Mouse (Mus musculus): ENCODE measurements at regions not wholly inside any gene's neighbourhood (a gene's known extent, or its start where the extent isn't known, plus 50 kb on each side); places are given as distances from the start of the nearest gene placed in this dataset.

DNA sequence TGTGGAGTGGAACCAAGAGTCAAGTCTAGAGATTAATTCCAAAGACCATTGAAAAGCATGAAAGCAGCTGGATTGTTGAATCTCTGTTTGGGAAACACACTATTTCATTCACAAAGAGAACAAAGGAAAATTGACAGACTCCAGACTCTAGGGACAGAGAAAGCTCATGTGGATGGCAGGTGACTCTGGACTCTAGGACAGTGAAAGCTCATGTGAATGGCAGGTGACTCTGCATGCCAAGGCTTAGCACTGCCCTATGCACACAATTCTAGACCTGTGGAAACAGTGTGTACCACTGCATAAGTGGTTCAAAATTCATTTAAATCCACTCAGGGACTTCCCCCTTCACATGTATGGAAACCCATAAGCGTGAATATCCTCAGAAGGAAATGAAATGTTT lies 486.0 kb upstream of the Fam92a start:
- H3K27ac ChIP-seq = no peak overlapping the region
- no peak for ATAC-seq (ENCODE audit: low read depth)
- DNase-seq = no peak
- H3K9me3 ChIP-seq (replicated peaks) = no peaks in the 10 kb centered on the region
- WGBS (ENCODE audit: insufficient replicate concordance) = 69% methylated on average over 1 of the region's 1 CpGs
- H3K4me3 ChIP-seq (replicated peaks) = no peak overlapping the region
- H3K4me2 ChIP-seq = no peak overlapping the region
- no peaks in the 10 kb centered on the region for H3K27me3 ChIP-seq
- no peaks in the 10 kb centered on the region for H3K4me1 ChIP-seq (replicated peaks)
- H3K9ac ChIP-seq = no peak overlapping the region
- no peaks in the 10 kb centered on the region for H3K36me3 ChIP-seq

DNA sequence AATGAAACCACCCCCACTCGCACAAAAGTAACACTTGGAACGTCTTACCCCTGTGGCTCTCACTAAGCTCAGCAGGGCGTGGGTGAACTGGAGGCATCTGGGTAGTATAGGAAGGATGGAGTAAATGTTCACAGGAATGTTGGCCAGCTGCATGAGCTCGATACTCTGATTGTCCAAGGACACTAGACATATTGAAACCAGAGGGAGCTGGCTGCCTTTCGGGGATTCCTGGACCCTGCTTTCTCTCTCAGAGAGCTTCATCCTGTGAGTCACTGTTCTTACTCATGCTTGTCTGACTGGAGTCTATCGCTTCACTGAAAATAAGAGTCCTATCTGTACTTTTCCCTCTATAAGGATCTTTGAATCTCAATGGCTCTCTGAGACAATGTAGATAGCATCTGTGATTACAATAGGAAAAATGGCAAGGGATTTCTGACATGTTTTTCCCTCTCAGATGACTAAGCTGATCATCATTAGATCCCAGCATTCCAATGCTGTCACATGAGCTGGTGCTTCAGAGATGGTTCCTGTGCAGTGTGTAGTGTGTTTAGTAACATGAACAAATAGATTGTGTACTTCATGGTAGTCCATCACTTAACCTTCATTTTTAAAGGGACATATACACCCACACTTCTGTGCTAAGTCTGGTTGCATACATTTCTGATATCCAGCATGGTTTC lies 485.2 kb upstream of the Fam92a start:
- Histone ChIP-seq H3K9me3 (replicated peaks) (no peaks in the 10 kb centered on the region), H3K36me3 (no peaks in the 10 kb centered on the region), H3K4me3 (replicated peaks) (no peak overlapping the region), H3K27me3 (no peaks in the 10 kb centered on the region), H3K4me1 (replicated peaks) (no peaks in the 10 kb centered on the region), H3K27ac (no peak overlapping the region), H3K9ac (no peak overlapping the region), H3K4me2 (no peak overlapping the region)
- ATAC-seq (ENCODE audit: low read depth) = no peak
- 64% methylated on average over 6 of the region's 6 CpGs for WGBS (ENCODE audit: insufficient replicate concordance)
- DNase-seq = no peak

DNA sequence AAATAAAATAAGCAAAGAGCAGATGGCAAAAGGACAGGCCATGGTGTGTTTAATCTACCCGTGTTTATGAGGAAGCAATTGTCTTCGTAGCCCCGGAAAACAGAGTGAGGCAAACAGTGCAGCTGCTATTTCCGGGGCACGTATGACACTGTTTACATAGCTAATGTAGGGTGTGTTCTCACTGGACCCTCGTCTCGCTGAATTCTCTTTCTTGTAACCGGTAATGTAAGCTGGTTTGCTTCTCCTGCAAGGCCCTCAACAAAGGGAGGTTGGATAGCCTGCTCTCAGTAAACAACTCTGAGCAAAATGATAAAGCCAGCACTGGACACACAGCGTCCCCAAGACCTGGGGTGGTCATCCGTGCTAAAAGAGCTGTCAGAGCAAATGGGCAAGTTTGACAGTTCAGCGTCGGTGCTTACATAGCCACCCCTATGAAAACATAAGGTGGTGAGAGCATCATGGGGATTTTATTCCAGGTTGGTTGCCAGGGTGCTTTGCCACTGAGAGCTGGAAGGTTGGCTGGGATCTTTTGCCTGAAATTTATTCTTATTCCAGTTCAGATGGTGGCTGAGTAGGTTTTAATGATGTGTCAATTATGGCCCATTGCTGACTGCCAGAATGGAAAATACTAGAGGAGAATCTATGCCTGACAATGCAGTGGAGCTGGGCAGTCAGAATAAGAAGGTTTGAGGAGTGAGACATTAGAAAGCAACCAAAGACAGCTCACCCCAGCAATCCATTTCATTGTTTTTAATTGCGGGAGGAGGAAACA lies 483.8 kb upstream of the Fam92a start:
- Histone ChIP-seq H3K36me3 (no peaks in the 10 kb centered on the region), H3K27ac (no peak overlapping the region), H3K4me1 (replicated peaks) (no peaks in the 10 kb centered on the region), H3K4me2 (peak overlapping the region; percentile 38), H3K27me3 (no peaks in the 10 kb centered on the region), H3K9ac (no peak overlapping the region), H3K4me3 (replicated peaks) (no peak overlapping the region), H3K9me3 (replicated peaks) (no peaks in the 10 kb centered on the region)
- DNase-seq (no peak), ATAC-seq (ENCODE audit: low read depth) (no peak)
- 54% methylated on average over 13 of the region's 13 CpGs for WGBS (ENCODE audit: insufficient replicate concordance)

DNA sequence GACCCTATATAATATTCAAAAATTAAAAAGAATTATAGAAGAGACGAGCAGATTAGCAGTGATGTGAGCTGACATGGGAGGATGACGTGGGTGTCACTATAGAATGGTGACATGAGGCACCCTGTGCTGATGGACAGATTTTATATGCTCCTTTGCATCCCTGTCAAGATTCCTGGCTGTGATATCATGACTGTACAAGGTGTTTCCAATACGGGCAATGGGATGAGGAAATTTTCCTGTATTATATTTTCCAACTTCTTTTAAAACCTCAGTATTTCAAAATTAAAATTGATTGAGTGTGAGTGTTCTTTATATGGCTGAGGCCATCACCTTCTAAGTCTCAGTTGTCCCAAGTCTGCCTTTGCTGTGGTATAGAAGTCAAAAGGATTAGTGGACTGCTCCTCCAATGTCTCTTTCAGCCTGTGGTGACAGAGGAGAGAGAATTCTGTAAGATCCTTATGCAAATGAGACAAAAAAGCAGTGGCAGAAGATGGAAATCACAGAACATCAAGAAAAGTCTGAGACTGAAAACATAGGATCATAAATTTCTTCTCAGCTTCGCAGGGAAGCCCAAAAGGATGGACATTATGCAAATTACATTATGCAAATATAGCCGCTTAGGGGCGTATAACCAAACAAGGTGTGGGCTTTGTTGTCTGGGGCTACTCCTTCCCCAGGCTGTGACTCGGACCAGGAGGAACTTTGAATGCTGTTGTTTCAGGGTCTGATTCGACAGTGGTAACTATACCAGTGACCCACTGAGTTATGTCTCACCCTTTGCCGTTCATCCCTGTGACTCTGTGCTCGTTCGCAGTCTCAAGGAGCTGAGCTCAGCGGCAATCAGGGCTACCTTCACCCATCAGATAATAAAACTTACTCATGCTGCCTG lies 483.0 kb upstream of the Fam92a start:
- DNase-seq (no peak), ATAC-seq (ENCODE audit: low read depth) (no peak)
- no peaks in the 10 kb centered on the region for H3K27me3 ChIP-seq
- no peak overlapping the region for H3K4me3 ChIP-seq (replicated peaks)
- H3K4me1 ChIP-seq (replicated peaks) = no peaks in the 10 kb centered on the region
- H3K27ac ChIP-seq = no peak overlapping the region
- H3K36me3 ChIP-seq = no peaks in the 10 kb centered on the region
- H3K9me3 ChIP-seq (replicated peaks) = no peaks in the 10 kb centered on the region
- H3K4me2 ChIP-seq = peak overlapping the region; percentile 38
- H3K9ac ChIP-seq = no peak overlapping the region
- 41% methylated on average over 12 of the region's 12 CpGs for WGBS (ENCODE audit: insufficient replicate concordance)

DNA sequence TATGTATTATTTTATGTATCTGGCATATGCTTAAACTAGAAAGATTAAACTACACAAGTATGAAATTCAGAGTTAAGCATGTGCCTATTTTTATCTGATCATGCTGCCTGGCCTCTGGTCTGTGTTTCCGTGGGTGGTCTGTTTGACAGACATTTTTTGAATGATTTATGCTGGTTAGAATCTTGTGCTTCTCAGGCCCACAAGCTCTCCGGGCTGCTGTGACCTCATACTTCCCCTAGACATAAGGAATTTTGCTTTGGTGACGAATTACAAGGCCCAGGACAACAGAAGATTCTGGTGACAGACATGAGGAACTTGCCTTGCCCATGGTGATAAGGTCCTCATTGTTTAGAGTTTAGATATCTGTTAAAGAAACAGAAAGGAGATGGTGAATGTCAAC lies 475.9 kb upstream of the Fam92a start:
- no peak for ATAC-seq (ENCODE audit: low read depth)
- Histone ChIP-seq H3K9me3 (replicated peaks) (no peaks in the 10 kb centered on the region), H3K9ac (no peak overlapping the region), H3K4me2 (no peak overlapping the region), H3K36me3 (no peaks in the 10 kb centered on the region), H3K27ac (no peak overlapping the region), H3K27me3 (no peaks in the 10 kb centered on the region), H3K4me3 (replicated peaks) (no peak overlapping the region), H3K4me1 (replicated peaks) (no peaks in the 10 kb centered on the region)
- no peak for DNase-seq
- WGBS (ENCODE audit: insufficient replicate concordance) = 12% methylated on average over 3 of the region's 3 CpGs

DNA sequence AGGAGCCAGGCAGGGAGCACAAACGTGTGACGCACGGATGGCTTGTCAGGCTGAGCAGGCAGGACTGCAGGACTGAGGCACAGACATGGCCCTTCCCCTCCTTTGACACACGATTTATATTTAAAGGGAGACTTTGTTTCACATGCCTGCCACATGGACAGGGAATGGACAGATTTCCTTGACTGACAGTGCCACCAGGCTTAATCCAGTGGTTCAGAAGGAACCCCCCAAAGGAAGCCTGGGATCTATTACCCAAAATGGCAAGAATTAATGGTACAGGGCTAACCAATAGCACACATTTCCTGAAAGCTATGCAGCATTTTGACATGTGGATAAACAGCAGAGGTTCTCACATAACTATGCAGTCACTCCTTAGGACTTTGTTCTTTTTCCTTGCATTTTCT lies 470.7 kb upstream of the Fam92a start:
- H3K4me3 ChIP-seq (replicated peaks) = no peak overlapping the region
- no peaks in the 10 kb centered on the region for H3K4me1 ChIP-seq (replicated peaks)
- no peak overlapping the region for H3K9ac ChIP-seq
- ATAC-seq (ENCODE audit: low read depth) (no peak), DNase-seq (no peak)
- H3K27me3 ChIP-seq = no peaks in the 10 kb centered on the region
- H3K4me2 ChIP-seq = no peak overlapping the region
- H3K27ac ChIP-seq = no peak overlapping the region
- 58% methylated on average over 4 of the region's 4 CpGs for WGBS (ENCODE audit: insufficient replicate concordance)
- H3K9me3 ChIP-seq (replicated peaks) = no peaks in the 10 kb centered on the region
- H3K36me3 ChIP-seq = no peaks in the 10 kb centered on the region

DNA sequence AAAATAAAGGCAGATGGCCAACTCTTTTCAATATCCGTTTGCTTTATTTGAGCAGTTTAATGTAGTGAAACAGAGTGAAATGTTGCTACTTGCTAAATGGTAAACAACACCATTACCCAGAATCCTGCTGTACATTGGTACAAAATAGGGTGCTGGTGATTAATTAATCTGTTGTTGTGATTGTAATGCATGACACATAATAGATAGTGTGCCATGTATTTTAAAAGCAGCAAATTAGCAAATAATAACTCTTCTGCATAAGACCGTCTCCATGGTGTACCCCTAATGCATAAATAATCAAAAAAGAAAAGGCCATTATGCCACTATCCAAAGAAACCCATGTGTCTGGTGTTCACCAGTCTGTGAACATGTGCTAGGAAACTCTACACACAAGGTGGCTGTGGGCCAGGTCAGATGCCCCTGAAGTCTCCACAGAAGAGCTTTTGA lies 457.6 kb upstream of the Fam92a start:
- no peak overlapping the region for H3K9ac ChIP-seq
- no peak overlapping the region for H3K4me3 ChIP-seq (replicated peaks)
- no peaks in the 10 kb centered on the region for H3K36me3 ChIP-seq
- DNase-seq = no peak
- no peak overlapping the region for H3K27ac ChIP-seq
- H3K4me2 ChIP-seq = no peak overlapping the region
- H3K4me1 ChIP-seq (replicated peaks) = peaks cover 26% of the 10 kb centered on the region
- H3K27me3 ChIP-seq = no peaks in the 10 kb centered on the region
- 79% methylated on average over 2 of the region's 2 CpGs for WGBS (ENCODE audit: insufficient replicate concordance)
- no peaks in the 10 kb centered on the region for H3K9me3 ChIP-seq (replicated peaks)
- no peak for ATAC-seq (ENCODE audit: low read depth)

DNA sequence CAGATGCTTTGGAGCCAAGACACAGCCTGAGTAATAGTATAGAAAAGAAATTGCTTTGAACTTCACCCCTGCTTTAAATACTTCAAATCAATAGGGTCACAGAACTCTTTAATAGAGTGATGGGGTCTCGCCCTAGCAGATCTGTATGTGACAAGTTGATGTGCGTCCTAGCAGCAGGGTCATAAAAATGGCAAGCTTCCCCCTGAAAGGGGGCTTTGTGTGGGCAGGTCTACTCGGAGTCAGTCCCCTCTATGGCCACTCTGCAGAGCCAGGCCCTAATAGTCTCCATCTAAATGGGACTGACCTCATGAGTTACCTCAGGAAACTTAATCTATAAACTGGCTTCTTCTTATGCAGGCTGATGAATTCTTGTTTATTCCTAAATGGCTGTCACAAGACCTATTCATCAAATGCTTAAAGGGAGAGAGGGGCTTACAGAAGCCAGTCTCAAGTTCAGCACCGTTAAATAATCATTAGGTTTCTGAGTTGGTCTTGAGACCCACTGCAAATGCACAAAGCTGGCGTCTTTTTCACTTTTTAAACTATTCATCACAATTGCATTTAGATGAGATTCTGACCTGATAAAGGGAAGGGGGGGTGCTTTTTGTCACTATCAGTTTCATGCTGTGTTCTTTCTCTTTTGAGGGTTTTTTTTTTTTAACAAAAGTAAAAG lies 457.0 kb upstream of the Fam92a start:
- Histone ChIP-seq H3K4me1 (replicated peaks) (peaks cover 30% of the 10 kb centered on the region), H3K27me3 (no peaks in the 10 kb centered on the region), H3K4me2 (no peak overlapping the region), H3K9me3 (replicated peaks) (no peaks in the 10 kb centered on the region), H3K36me3 (no peaks in the 10 kb centered on the region), H3K9ac (no peak overlapping the region), H3K27ac (no peak overlapping the region), H3K4me3 (replicated peaks) (no peak overlapping the region)
- ATAC-seq (ENCODE audit: low read depth) = no peak
- 67% methylated on average over 5 of the region's 5 CpGs for WGBS (ENCODE audit: insufficient replicate concordance)
- no peak for DNase-seq

DNA sequence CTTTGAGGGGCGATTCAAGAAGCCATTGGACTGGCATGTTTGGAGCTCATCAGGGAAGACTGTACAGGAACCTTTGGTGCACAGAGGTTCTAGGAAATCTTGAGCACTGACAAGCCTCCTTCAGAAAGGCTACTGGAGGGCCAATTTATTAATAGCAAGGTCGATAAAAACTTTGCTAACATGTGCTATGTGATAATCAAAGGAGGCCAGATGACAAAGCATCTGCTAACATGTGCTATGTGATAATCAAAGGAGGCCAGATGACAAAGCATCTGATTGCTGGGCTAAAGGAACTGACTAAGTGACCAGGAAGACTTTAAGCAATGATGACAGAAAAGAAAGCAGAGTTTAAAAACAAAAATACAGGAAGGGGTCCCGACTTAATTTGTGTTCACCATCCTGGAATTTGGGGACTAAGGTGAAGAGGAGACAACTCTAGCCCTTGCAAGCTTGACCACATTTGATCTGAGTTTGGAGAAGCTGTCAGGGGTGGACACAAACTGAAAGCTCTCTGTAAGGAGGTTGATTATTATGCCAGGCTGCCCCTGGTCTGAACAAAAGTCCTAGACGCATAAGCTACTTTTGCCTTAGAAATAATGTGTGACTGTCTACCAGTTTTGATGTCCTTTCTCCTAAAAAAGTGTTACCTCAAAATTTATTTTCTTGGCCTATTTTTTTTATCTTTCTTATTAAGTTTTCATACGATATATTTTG lies 455.5 kb upstream of the Fam92a start:
- Histone ChIP-seq H3K9ac (no peak overlapping the region), H3K4me3 (replicated peaks) (no peak overlapping the region), H3K27ac (peak overlapping the region; percentile 72), H3K4me2 (peak overlapping the region; percentile 38), H3K4me1 (replicated peaks) (peaks cover 30% of the 10 kb centered on the region), H3K36me3 (no peaks in the 10 kb centered on the region), H3K27me3 (no peaks in the 10 kb centered on the region), H3K9me3 (replicated peaks) (no peaks in the 10 kb centered on the region)
- WGBS (ENCODE audit: insufficient replicate concordance) = 42% methylated on average over 5 of the region's 5 CpGs
- ATAC-seq (ENCODE audit: low read depth) (peak; percentile 88), DNase-seq (peak; percentile 17)

DNA sequence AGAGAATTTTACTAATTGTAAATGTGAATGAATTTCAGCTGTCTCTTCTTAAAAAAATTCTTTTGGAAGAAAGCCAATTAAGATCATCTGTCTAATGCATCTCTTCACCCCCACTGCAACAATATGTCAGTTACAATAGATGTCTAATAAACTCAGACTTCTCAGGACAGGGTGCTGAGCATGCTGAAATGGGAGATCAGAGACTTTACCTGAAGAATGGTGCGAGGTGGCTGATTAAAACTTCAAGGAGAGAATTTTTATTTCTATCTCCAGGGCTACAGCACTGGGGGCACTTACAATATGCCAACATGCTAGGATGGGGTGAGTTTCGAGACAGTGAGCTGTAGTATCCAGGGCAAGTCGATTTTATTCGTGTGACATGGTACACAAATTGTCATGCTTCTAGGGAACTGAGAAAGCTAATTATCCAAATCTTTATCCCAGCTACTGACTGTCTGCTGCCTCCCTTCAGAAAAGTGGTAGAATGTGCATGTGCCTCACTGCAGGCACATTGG lies 449.0 kb upstream of the Fam92a start:
- H3K27ac ChIP-seq = no peak overlapping the region
- ATAC-seq (ENCODE audit: low read depth) (no peak), DNase-seq (no peak)
- no peaks in the 10 kb centered on the region for H3K9me3 ChIP-seq (replicated peaks)
- H3K36me3 ChIP-seq = no peaks in the 10 kb centered on the region
- H3K4me1 ChIP-seq (replicated peaks) = peaks cover 4% of the 10 kb centered on the region; the same call in 1 of the 2 replicates
- no peaks in the 10 kb centered on the region for H3K27me3 ChIP-seq
- WGBS (ENCODE audit: insufficient replicate concordance) = 60% methylated on average over 4 of the region's 4 CpGs
- no peak overlapping the region for H3K4me2 ChIP-seq
- no peak overlapping the region for H3K4me3 ChIP-seq (replicated peaks)
- H3K9ac ChIP-seq = no peak overlapping the region

All from liver, embryonic 13.5 days (tissue).